Mouse (Mus musculus) heart, postnatal 0 days (tissue): Measurements from ENCODE around the gene Rab11fip5. TPM values are rescaled to one million over a fixed set of nuclear protein-coding genes. Genes with fewer than 3 reads are reported as not detected.

Experiments
- ATAC-seq: fragments of 200-750 bp; cut with Nextera tagmentation; 2 replicates; pipeline ENCODE4 v1.8.0; 2017; ENCODE audit warnings: low read depth, moderate number of reproducible peaks, moderate library complexity; ENCODE audit not compliant: insufficient read depth
- DNase-seq: peaks from one replicate; pipeline ENCODE4 v3.0.0-alpha.2; 2016; ENCODE audit warnings: low spot score
- H3K27ac ChIP-seq: fragments of 300-500 bp; sonication (generic); 2 replicates; pipeline ENCODE4 v1.5.1; 2014; ENCODE audit warnings: low read depth, mild to moderate bottlenecking
- H3K27me3 ChIP-seq: fragments of 300-500 bp; sonication (generic); 2 replicates; pipeline ENCODE4 v1.6.1; 2014; ENCODE audit warnings: low read length, mixed read lengths; ENCODE audit not compliant: control insufficient read depth, insufficient read depth
- H3K36me3 ChIP-seq: fragments of 300-500 bp; sonication (generic); replicated peaks from 2 replicates; pipeline ENCODE4 v1.6.1; 2014; ENCODE audit warnings: low read length, mixed read lengths; ENCODE audit not compliant: control insufficient read depth, insufficient read depth
- H3K4me1 ChIP-seq: fragments of 300-500 bp; sonication (generic); 2 replicates; pipeline ENCODE4 v1.6.1; 2014; ENCODE audit warnings: antibody characterized with exemption; ENCODE audit not compliant: control insufficient read depth, insufficient read depth
- H3K4me2 ChIP-seq: fragments of 300-500 bp; sonication (generic); 2 replicates; pipeline ENCODE4 v1.6.1; 2014; ENCODE audit warnings: low read depth, mild to moderate bottlenecking, low read length, moderate library complexity
- H3K4me3 ChIP-seq: fragments of 300-500 bp; sonication (generic); 2 replicates; pipeline ENCODE4 v1.5.1; 2014; ENCODE audit warnings: low read depth, low read length
- H3K9ac ChIP-seq: fragments of 300-500 bp; sonication (generic); replicated peaks from 2 replicates; pipeline ENCODE4 v1.6.1; 2014; ENCODE audit warnings: low read depth, low read length, mixed read lengths
- H3K9me3 ChIP-seq: fragments of 300-500 bp; sonication (generic); replicated peaks from 2 replicates; pipeline ENCODE4 v1.6.1; 2016; ENCODE audit warnings: low read length; ENCODE audit not compliant: control insufficient read depth
- CTCF ChIP-seq: IDR thresholded peaks from 2 replicates; pipeline ENCODE4 v1.5.1; 2016; ENCODE audit warnings: antibody characterized with exemption, control low read depth, low read depth
- EP300 ChIP-seq: IDR thresholded peaks from 2 replicates; pipeline ENCODE4 v1.6.1; 2016; ENCODE audit warnings: antibody characterized with exemption, low read depth
- WGBS: fragments of 180-500 bp; shearing (Covaris S2); extraction: QIAGEN DNeasy Blood & Tissue Kit; methylation state at CpG from one replicate; pipeline ENCODE4 v1.1.7; 2014; 5-methylcytosine and 5-hydroxymethylcytosine counted together
- polyA plus RNA-seq: library from polyadenylated mRNA; unstranded; fragments of >200 nt; fragmentation: Nextera tagmentation; extraction: Ambion mirVana; gene quantifications from 2 replicates; pipeline ENCODE4 v1.2.1, GENCODE M21; 2015
- total RNA-seq: library from RNA; depleted of rRNA; stranded (reverse); fragments of >200 nt; gene quantifications from 2 replicates; pipeline ENCODE4 v1.2.3, GENCODE M21; 2014; ENCODE audit warnings: low replicate concordance

The Rab11fip5 gene
- total and polyA plus RNA-seq, 2 experiments from 2014 or later: 38.2 to 91.3 TPM

DNA sequence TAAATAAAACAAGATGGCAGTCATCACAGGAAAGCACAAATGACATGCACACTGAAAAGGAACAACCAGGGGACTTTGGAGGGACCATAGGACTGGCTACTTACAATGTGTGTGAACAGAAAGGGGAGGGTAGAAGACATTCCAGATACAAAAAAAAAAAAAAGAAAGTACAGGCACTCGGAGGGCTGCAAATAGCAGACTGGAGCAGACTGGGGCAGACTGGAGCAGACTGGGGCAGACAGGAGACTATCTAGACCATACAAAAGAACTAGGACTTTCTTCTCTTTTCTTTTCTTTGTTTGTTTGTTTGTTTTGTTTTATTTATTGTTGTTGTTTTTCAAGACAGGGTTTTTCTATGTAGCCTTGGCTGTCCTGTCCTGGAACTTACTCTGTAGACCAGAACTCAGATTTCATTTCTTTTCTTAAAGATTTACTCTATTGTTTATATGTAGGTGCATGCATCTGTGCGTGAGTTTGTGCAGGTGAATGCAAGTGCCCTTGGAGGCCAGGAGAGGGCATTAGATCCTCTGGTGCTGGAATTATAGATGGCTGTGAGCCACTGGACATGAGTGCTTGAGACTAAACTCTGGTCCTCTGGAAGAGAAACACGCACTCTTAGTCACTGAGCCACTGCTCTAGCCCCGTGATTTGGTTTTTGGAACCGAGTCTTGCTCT lies 11.1 kb downstream of the Rab11fip5 start:
- Histone ChIP-seq H3K9ac (no peak overlapping the region), H3K4me3 (no peak overlapping the region), H3K4me2 (no peak overlapping the region), H3K4me1 (peaks cover 70% of the 10 kb centered on the region), H3K27ac (peak overlapping the region; percentile 92), H3K9me3 (no peaks in the 10 kb centered on the region), H3K36me3 (no peaks in the 10 kb centered on the region; the same call in 1 of the 2 replicates), H3K27me3 (no peaks in the 10 kb centered on the region)
- TF ChIP-seq CTCF: peak; percentile 21
- no peak for TF ChIP-seq EP300
- ATAC-seq (no peak), DNase-seq (no peak)
- WGBS: 57% methylated on average over 5 of the region's 5 CpGs

DNA sequence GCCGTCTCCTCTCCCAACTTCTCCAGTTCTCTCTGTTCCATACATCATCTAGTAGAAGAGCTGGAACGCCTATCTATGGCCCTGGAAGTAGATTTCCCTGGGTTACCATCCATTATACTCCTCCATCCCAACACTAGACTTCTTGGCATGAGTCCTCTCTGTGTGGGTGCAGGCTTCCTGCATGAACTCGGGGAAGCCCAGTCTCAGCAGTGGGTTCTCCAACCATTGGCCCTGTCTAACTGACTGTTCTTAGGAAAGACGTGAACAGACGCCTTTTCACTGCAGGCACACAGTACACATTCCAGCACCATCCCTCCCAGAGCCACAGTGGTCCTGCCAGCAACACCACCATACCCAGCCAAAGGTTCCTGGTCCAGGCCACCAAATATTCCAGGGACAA lies 11.8 kb downstream of the Rab11fip5 start:
- H3K27me3 ChIP-seq: no peaks in the 10 kb centered on the region
- 54% methylated on average over 5 of the region's 5 CpGs for WGBS
- no peak overlapping the region for H3K4me2 ChIP-seq
- H3K36me3 ChIP-seq: no peaks in the 10 kb centered on the region; the same call in 1 of the 2 replicates
- TF ChIP-seq CTCF: no peak
- no peak for TF ChIP-seq EP300
- no peak for DNase-seq
- H3K9ac ChIP-seq: no peak overlapping the region
- ATAC-seq: no peak
- no peaks in the 10 kb centered on the region for H3K9me3 ChIP-seq
- H3K4me1 ChIP-seq: peaks cover 69% of the 10 kb centered on the region
- no peak overlapping the region for H3K4me3 ChIP-seq
- H3K27ac ChIP-seq: peak overlapping the region; percentile 92; the same call in 1 of the 2 replicates

DNA sequence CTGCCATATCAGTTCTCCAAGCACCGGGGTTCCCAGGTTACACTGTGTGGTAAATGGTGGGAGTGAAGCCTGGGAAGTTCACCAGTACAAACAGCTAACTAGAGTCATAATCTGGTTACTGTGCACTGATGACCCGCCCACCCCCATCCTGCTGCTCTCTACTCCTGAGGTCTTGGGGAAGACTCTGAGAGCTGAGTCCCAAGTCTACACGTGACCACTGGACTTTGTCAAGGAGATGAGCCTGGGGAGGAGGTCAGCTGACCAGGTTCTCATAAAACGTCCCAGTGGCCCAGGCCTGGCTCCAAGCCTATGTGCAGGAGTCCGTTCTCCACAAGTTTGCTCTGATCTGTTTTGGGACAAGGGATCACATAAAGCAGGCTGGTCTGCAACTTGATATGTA lies 14.1 kb downstream of the Rab11fip5 start:
- TF ChIP-seq CTCF (no peak), EP300 (no peak)
- Histone ChIP-seq H3K27ac (peak overlapping the region; percentile 2), H3K36me3 (no peaks in the 10 kb centered on the region), H3K4me2 (no peak overlapping the region), H3K4me3 (no peak overlapping the region), H3K4me1 (peaks cover 64% of the 10 kb centered on the region), H3K9ac (no peak overlapping the region), H3K27me3 (no peaks in the 10 kb centered on the region), H3K9me3 (no peaks in the 10 kb centered on the region)
- WGBS: 70% methylated on average over 5 of the region's 5 CpGs
- ATAC-seq (no peak), DNase-seq (no peak)

DNA sequence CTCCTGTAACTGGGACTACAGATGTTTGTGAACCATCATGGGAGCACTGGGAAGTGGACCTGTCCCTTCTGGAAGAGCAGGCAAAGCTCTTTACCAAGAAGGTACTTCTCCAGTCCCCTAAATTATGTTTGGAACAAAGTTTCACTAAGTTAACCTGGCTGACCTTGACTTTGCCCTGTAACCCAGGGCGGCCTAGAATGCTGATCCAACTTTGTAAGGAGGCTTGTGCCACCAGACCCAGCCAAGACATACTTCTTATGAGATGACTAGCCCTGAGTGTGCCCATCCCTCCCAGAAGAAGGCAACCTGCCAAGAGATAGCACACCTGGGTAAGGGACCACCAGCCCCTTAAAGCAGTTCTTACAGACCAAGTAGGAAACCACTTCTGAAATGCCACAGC lies 15.6 kb downstream of the Rab11fip5 start:
- no peaks in the 10 kb centered on the region for H3K27me3 ChIP-seq
- no peak overlapping the region for H3K4me3 ChIP-seq
- H3K27ac ChIP-seq: peak overlapping the region; percentile 56
- no peak overlapping the region for H3K9ac ChIP-seq
- TF ChIP-seq CTCF (no peak), EP300 (no peak)
- H3K4me1 ChIP-seq: peaks cover 50% of the 10 kb centered on the region
- no peak overlapping the region for H3K4me2 ChIP-seq
- ATAC-seq (no peak), DNase-seq (no peak)
- no peaks in the 10 kb centered on the region for H3K36me3 ChIP-seq
- H3K9me3 ChIP-seq: no peaks in the 10 kb centered on the region
- 89% methylated on average over 1 of the region's 1 CpGs for WGBS

DNA sequence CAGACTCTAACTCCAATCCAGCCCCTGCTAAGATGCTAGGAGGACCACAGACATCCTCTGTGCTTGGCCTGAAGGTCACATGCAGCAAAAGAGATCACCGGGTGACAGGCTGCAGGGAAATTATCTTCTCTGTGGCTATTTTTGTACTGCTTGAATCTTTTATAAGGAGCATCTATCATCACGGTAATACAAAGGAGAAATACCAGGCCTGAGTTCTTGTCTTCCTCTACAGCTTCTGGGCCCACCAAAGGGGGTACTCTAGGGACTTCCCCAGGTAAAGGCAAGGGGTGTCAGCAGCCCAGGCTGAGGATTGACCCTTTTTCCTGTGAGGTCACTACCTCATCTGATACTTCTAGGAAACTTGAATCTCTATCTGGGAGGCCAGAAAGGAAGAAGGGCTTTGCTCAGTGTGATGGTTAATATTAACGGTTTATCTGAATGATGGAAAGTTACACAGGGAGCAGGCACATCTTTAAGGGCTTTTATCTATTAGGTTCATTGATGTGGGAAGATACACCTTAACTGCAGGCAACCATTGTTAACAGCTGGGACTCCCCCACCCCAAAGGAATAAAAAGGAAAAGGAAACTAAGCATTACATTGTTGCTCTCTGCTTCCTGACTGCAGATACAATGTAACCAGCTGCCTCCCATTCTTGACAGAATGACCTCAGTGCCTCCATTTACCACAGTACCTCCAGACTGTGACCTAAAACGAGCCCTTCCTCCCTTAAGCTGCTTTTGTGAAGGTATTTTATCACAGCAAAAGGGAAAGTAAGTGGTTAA lies 17.6 kb downstream of the Rab11fip5 start:
- 14% methylated on average over 4 of the region's 4 CpGs for WGBS
- 0 out of 2 replicates have a peak overlapping the region, but pooled peaks have one; percentile 1 for H3K4me2 ChIP-seq
- peaks cover 37% of the 10 kb centered on the region for H3K4me1 ChIP-seq
- no peaks in the 10 kb centered on the region for H3K9me3 ChIP-seq
- ATAC-seq (peak; percentile 61), DNase-seq (peak; percentile 44)
- TF ChIP-seq EP300 (no peak), CTCF (no peak)
- H3K27ac ChIP-seq: peak overlapping the region; percentile 90
- no peaks in the 10 kb centered on the region for H3K36me3 ChIP-seq
- no peak overlapping the region for H3K4me3 ChIP-seq
- H3K27me3 ChIP-seq: no peaks in the 10 kb centered on the region
- no peak overlapping the region for H3K9ac ChIP-seq
